Mouse (Mus musculus): ENCODE results near the gene Cmpk1. TPM values are rescaled to one million over a fixed set of nuclear protein-coding genes. Genes with fewer than 3 reads are reported as not detected.

The Cmpk1 gene
- polyA plus RNA-seq, 1 experiment = 48.7 TPM

GRCm38 (mm10) chr4:114929155-114929554 lies 57.9 kb downstream of the Cmpk1 start:
- 26% methylated on average over 15 of the region's 15 CpGs for WGBS
- H3K4me1 ChIP-seq (ENCODE audit: control insufficient read depth, insufficient read depth, low read length) = no peaks in the 10 kb centered on the region
- H3K27ac ChIP-seq (ENCODE audit: insufficient read depth, low read length) = no peak overlapping the region
- H3K4me3 ChIP-seq (replicated peaks; ENCODE audit: insufficient read depth, low read depth, low read length) = no peak overlapping the region
- H3K27me3 ChIP-seq (ENCODE audit: control insufficient read depth, insufficient read depth, low read length) = no peaks in the 10 kb centered on the region; the same call in 1 of the 2 replicates
- no peak for DNase-seq
- TF ChIP-seq POLR2A (IDR thresholded peaks at IDR 0.05; ENCODE audit: borderline replicate concordance, insufficient read depth, low read length) (no peak), CTCF (IDR thresholded peaks at IDR 0.05; ENCODE audit: borderline replicate concordance, insufficient read depth, low read depth, low read length) (no peak)

- TF ChIP-seq CTCF (IDR thresholded peaks at IDR 0.05; ENCODE audit: borderline replicate concordance, insufficient read depth, low read depth, low read length) (no peak), POLR2A (IDR thresholded peaks at IDR 0.05; ENCODE audit: borderline replicate concordance, insufficient read depth, low read length) (no peak)
- H3K27ac ChIP-seq (ENCODE audit: insufficient read depth, low read length) = no peak within 1 kb of the TSS
- no peaks in the 10 kb centered on the region for H3K4me1 ChIP-seq (ENCODE audit: control insufficient read depth, insufficient read depth, low read length)
- WGBS = 2% methylated on average over 25 of the region's 25 CpGs
- no peaks in the 10 kb centered on the region; the same call in 1 of the 2 replicates for H3K27me3 ChIP-seq (ENCODE audit: control insufficient read depth, insufficient read depth, low read length)
- no peak for DNase-seq
- no peak within 1 kb of the TSS for H3K4me3 ChIP-seq (replicated peaks; ENCODE audit: insufficient read depth, low read depth, low read length)
These were observed 61.1 kb downstream of the Cmpk1 start, which contains the start of gene Foxe3 for GRCm38 (mm10) chr4:114925917-114926312. Gene Foxe3 (minus strand): TSS chr4:114926013.

GRCm38 (mm10) chr4:114924971-114925916 lies 61.8 kb downstream of the Cmpk1 start:
- no peak overlapping the region for H3K27ac ChIP-seq (ENCODE audit: insufficient read depth, low read length)
- DNase-seq = no peak
- H3K4me1 ChIP-seq (ENCODE audit: control insufficient read depth, insufficient read depth, low read length) = no peaks in the 10 kb centered on the region
- H3K27me3 ChIP-seq (ENCODE audit: control insufficient read depth, insufficient read depth, low read length) = no peaks in the 10 kb centered on the region; the same call in 1 of the 2 replicates
- H3K4me3 ChIP-seq (replicated peaks; ENCODE audit: insufficient read depth, low read depth, low read length) = no peak overlapping the region
- TF ChIP-seq CTCF (IDR thresholded peaks at IDR 0.05; ENCODE audit: borderline replicate concordance, insufficient read depth, low read depth, low read length) (no peak), POLR2A (IDR thresholded peaks at IDR 0.05; ENCODE audit: borderline replicate concordance, insufficient read depth, low read length) (no peak)
- under 1% methylated on average over 118 of the region's 125 CpGs for WGBS

- H3K4me1 ChIP-seq (ENCODE audit: control insufficient read depth, insufficient read depth, low read length) = no peaks in the 10 kb centered on the region
- 44% methylated on average over 2 of the region's 2 CpGs for WGBS
- no peak for TF ChIP-seq POLR2A (IDR thresholded peaks at IDR 0.05; ENCODE audit: borderline replicate concordance, insufficient read depth, low read length)
- peak; percentile 15; the same call in 1 of the 2 replicates for TF ChIP-seq CTCF (IDR thresholded peaks at IDR 0.05; ENCODE audit: borderline replicate concordance, insufficient read depth, low read depth, low read length)
These were observed 70.0 kb downstream of the Cmpk1 start for GRCm38 (mm10) chr4:114917091-114917490.

GRCm38 (mm10) chr4:114916056-114916455 lies 71.0 kb downstream of the Cmpk1 start:
- H3K27me3 ChIP-seq (ENCODE audit: control insufficient read depth, insufficient read depth, low read length) = peaks cover 3% of the 10 kb centered on the region; the same call in 1 of the 2 replicates
- WGBS = 34% methylated on average over 4 of the region's 4 CpGs
- H3K4me3 ChIP-seq (replicated peaks; ENCODE audit: insufficient read depth, low read depth, low read length) = no peak overlapping the region
- TF ChIP-seq CTCF (IDR thresholded peaks at IDR 0.05; ENCODE audit: borderline replicate concordance, insufficient read depth, low read depth, low read length) (no peak), POLR2A (IDR thresholded peaks at IDR 0.05; ENCODE audit: borderline replicate concordance, insufficient read depth, low read length) (no peak)
- no peaks in the 10 kb centered on the region for H3K4me1 ChIP-seq (ENCODE audit: control insufficient read depth, insufficient read depth, low read length)
- H3K27ac ChIP-seq (ENCODE audit: insufficient read depth, low read length) = no peak overlapping the region
- DNase-seq = no peak

More at GRCm38 (mm10) chr4:114917091-114917490, 70.0 kb downstream of the Cmpk1 start:
- Histone ChIP-seq H3K4me3 (replicated peaks; ENCODE audit: insufficient read depth, low read depth, low read length) (no peak overlapping the region), H3K27ac (ENCODE audit: insufficient read depth, low read length) (no peak overlapping the region), H3K27me3 (ENCODE audit: control insufficient read depth, insufficient read depth, low read length) (peaks cover 3% of the 10 kb centered on the region; the same call in 1 of the 2 replicates)
- no peak for DNase-seq

- 2% methylated on average over 13 of the region's 13 CpGs for WGBS
- TF ChIP-seq POLR2A (IDR thresholded peaks at IDR 0.05; ENCODE audit: borderline replicate concordance, insufficient read depth, low read length) (no peak), CTCF (IDR thresholded peaks at IDR 0.05; ENCODE audit: borderline replicate concordance, insufficient read depth, low read depth, low read length) (peak; percentile 36; the same call in 1 of the 2 replicates)
These were observed 73.5 kb downstream of the Cmpk1 start for GRCm38 (mm10) chr4:114913594-114913962.

GRCm38 (mm10) chr4:114912705-114913593 lies 74.1 kb downstream of the Cmpk1 start:
- no peaks in the 10 kb centered on the region for H3K4me1 ChIP-seq (ENCODE audit: control insufficient read depth, insufficient read depth, low read length)
- no peak overlapping the region for H3K27ac ChIP-seq (ENCODE audit: insufficient read depth, low read length)
- TF ChIP-seq CTCF (IDR thresholded peaks at IDR 0.05; ENCODE audit: borderline replicate concordance, insufficient read depth, low read depth, low read length) = no peak
- TF ChIP-seq POLR2A (IDR thresholded peaks at IDR 0.05; ENCODE audit: borderline replicate concordance, insufficient read depth, low read length) = no peak
- no peak for DNase-seq
- H3K27me3 ChIP-seq (ENCODE audit: control insufficient read depth, insufficient read depth, low read length) = peaks cover 10% of the 10 kb centered on the region; the same call in 1 of the 2 replicates
- H3K4me3 ChIP-seq (replicated peaks; ENCODE audit: insufficient read depth, low read depth, low read length) = no peak overlapping the region
- 7% methylated on average over 35 of the region's 35 CpGs for WGBS

More at GRCm38 (mm10) chr4:114913594-114913962, 73.5 kb downstream of the Cmpk1 start:
- Histone ChIP-seq H3K4me1 (ENCODE audit: control insufficient read depth, insufficient read depth, low read length) (no peaks in the 10 kb centered on the region), H3K27me3 (ENCODE audit: control insufficient read depth, insufficient read depth, low read length) (peaks cover 7% of the 10 kb centered on the region; the same call in 1 of the 2 replicates), H3K4me3 (replicated peaks; ENCODE audit: insufficient read depth, low read depth, low read length) (no peak overlapping the region), H3K27ac (ENCODE audit: insufficient read depth, low read length) (no peak overlapping the region)
- DNase-seq = peak in 1 of 2 experiments; percentile 11
